Mouse (Mus musculus) cerebellum, adult 18-20 months (tissue): ENCODE data around the gene 1500011B03Rik.
A peak's percentile ranks its signal among the peaks of the same experiment; 100 is the strongest.

Experiments used
- DNase-seq, 2 experiments: peaks; one replicate each; pipeline ENCODE4 v3.0.0; 2021

The 1500011B03Rik gene

GRCm38 (mm10) chr5:114779956-114780489 lies 43.2 kb downstream of the 1500011B03Rik start:
- DNase-seq: no peak

GRCm38 (mm10) chr5:114776174-114776573 lies 47.1 kb downstream of the 1500011B03Rik start:
- DNase-seq: no peak

GRCm38 (mm10) chr5:114775056-114775979 lies 48.0 kb downstream of the 1500011B03Rik start, which contains the start of gene Git2:
TSS of gene Git2 (minus strand) at chr5:114775517.
- DNase-seq: no peak

GRCm38 (mm10) chr5:114774403-114775051 lies 48.7 kb downstream of the 1500011B03Rik start, which contains the start of gene Ankrd13a:
TSS of gene Ankrd13a (plus strand) at chr5:114774677.
- DNase-seq: peak; percentile 92

- peak in 1 of 2 experiments; percentile 54 for DNase-seq
These were observed 49.5 kb downstream of the 1500011B03Rik start for GRCm38 (mm10) chr5:114773780-114774179.

- DNase-seq: peak; percentile 97 to 99
These were observed 50.0 kb downstream of the 1500011B03Rik start for GRCm38 (mm10) chr5:114773211-114773710.

- peak; percentile 68 to 73 for DNase-seq
These were observed 50.6 kb downstream of the 1500011B03Rik start for GRCm38 (mm10) chr5:114772456-114773203.

GRCm38 (mm10) chr5:114771796-114772195 lies 51.5 kb downstream of the 1500011B03Rik start:
- no peak for DNase-seq

GRCm38 (mm10) chr5:114769786-114770185 lies 53.5 kb downstream of the 1500011B03Rik start:
- peak in 1 of 2 experiments; percentile 42 for DNase-seq

- no peak for DNase-seq
These were observed 56.1 kb downstream of the 1500011B03Rik start for GRCm38 (mm10) chr5:114767185-114767584.

GRCm38 (mm10) chr5:114766686-114767085 lies 56.6 kb downstream of the 1500011B03Rik start:
- peak; percentile 47 to 56 for DNase-seq

- DNase-seq: peak; percentile 83 to 88
These were observed 58.2 kb downstream of the 1500011B03Rik start for GRCm38 (mm10) chr5:114764812-114765735.

GRCm38 (mm10) chr5:114761980-114762379 lies 61.3 kb downstream of the 1500011B03Rik start:
- no peak for DNase-seq

GRCm38 (mm10) chr5:114759536-114760090 lies 63.7 kb downstream of the 1500011B03Rik start:
- no peak for DNase-seq
